Mouse (Mus musculus) E14TG2a.4 (cell line): ENCODE measurements around the gene Acad8.

ENCODE experiments used
- CTCF ChIP-seq: conservative IDR thresholded peaks from 2 replicates; pipeline ENCODE4 v1.5.1; 2014; ENCODE audit warnings: low read length
- NANOG ChIP-seq: IDR thresholded peaks from 2 replicates; pipeline ENCODE4 v1.6.1; 2014; ENCODE audit warnings: borderline replicate concordance, low read length, mixed read lengths
- POU5F1 ChIP-seq: IDR thresholded peaks from 2 replicates; pipeline ENCODE4 v1.6.1; 2014; ENCODE audit warnings: low read length, borderline replicate concordance

DNA sequence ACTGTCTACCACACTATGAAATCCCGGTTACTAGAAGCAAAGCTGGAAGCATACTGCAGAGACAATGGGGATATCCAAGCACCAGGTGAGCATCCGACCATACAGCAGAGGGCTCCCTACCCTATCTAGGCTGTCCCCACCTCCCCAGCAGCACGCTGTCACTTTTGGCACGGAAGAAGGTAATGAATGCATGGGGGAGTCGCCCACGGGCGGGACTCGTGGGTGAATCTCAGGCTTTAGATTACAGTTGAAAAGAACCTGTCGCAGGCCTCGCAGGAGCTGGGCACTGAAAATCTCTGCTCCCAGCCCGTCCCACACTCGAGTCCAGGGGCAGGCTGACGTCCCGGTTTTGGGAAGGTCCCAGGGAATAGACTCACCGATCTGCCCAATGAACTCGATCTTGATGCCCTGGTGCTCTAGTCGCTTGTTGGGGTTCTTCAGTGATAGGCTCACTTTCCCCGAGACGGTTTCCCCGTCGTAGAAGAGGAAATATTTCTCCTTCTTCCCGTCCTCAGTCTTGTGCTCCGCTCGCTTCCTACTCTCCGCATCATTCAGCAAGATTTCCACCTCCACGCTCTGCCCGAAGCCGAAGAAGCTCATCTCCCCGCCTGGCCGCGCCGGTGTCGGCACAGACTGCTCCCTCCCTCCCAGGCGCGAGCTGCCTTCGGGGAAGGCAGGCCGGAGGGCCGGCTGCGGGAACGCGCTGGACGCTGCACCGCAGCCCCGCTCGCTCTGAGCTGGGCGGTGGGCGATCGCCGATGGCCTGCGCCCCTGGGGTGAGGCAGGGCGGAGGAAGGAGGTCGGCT lies 29.9 kb upstream of the Acad8 start:
- no peak for TF ChIP-seq CTCF
- TF ChIP-seq POU5F1, result no peak
- TF ChIP-seq NANOG, result no peak
